ENCODE assay signal across 8 mouse cellular contexts in genomic region chr5:65199346-65200128, GRCm38 (mm10). TPM values are rescaled to one million over a fixed set of nuclear protein-coding genes. Genes with fewer than 3 reads are reported as not detected.
A peak's percentile ranks its signal among the peaks of the same experiment; 100 is the strongest.
DNase-seq lines count a peak whose midpoint lies in the region; ATAC-seq and TF ChIP-seq lines count a peak whose summit lies in the region.

Gene Wdr19, plus strand, starts transcription at chr5:65199696.

- H3K27me3 ChIP-seq in embryonic facial prominence, embryonic 15.5 days = no peaks in the 10 kb centered on the region
- H3K27me3 ChIP-seq in limb, embryonic 14.5 days (ENCODE audit: control insufficient read depth, insufficient read depth, low read length) = no peaks in the 10 kb centered on the region
- H3K27me3 ChIP-seq in midbrain, postnatal 0 days (ENCODE audit: insufficient read depth, low read length) = no peaks in the 10 kb centered on the region

- no peaks in the 10 kb centered on the region for H3K9me3 ChIP-seq in embryonic facial prominence, embryonic 15.5 days (replicated peaks)
- H3K9me3 ChIP-seq in limb, embryonic 14.5 days (ENCODE audit: control insufficient read depth, low read length) = no peaks in the 10 kb centered on the region
- H3K9me3 ChIP-seq in midbrain, postnatal 0 days (ENCODE audit: low read length) = no peaks in the 10 kb centered on the region

- peak within 1 kb of the TSS; percentile 54 for H3K9ac ChIP-seq in embryonic facial prominence, embryonic 15.5 days
- peak within 1 kb of the TSS; percentile 63 for H3K9ac ChIP-seq in limb, embryonic 14.5 days (ENCODE audit: low read depth, low read length, severe bottlenecking)
- peak within 1 kb of the TSS; percentile 61 for H3K9ac ChIP-seq in midbrain, postnatal 0 days (replicated peaks; ENCODE audit: low read length, poor library complexity, severe bottlenecking)

- no peaks in the 10 kb centered on the region; the same call in 1 of the 2 replicates for H3K4me1 ChIP-seq in bone marrow, adult 2 months (ENCODE audit: control insufficient read depth, insufficient read depth, low read length)
- peaks cover 8% of the 10 kb centered on the region for H3K4me1 ChIP-seq in embryonic facial prominence, embryonic 15.5 days
- peaks cover 5% of the 10 kb centered on the region; the same call in 1 of the 2 replicates for H3K4me1 ChIP-seq in limb, embryonic 14.5 days (ENCODE audit: control insufficient read depth, insufficient read depth, low read length)
- H3K4me1 ChIP-seq in midbrain, postnatal 0 days (ENCODE audit: insufficient read depth, low read length) = 0 out of 2 replicates have a peak, but pooled peaks cover 5% of the 10 kb centered on the region

- peak; percentile 99 for DNase-seq in 416B (ENCODE audit: low read depth)
- peak; percentile 99 for DNase-seq in heart, adult 8-10 months (ENCODE audit: low spot score)
- peak; percentile 100 for DNase-seq in kidney, adult 9 months
- peak; percentile 99 for DNase-seq in limb, embryonic 14.5 days (ENCODE audit: low spot score)
- peak; percentile 99 for DNase-seq in midbrain, postnatal 0 days (ENCODE audit: low spot score)
- DNase-seq in spleen, postnatal 14 days (ENCODE audit: low spot score in 2 of 2) = peak; percentile 91 to 95

- no peaks in the 10 kb centered on the region for H3K36me3 ChIP-seq in embryonic facial prominence, embryonic 15.5 days
- peaks cover 9% of the 10 kb centered on the region; the same call in 1 of the 2 replicates for H3K36me3 ChIP-seq in limb, embryonic 14.5 days (ENCODE audit: control insufficient read depth, insufficient read depth, low read length)
- H3K36me3 ChIP-seq in midbrain, postnatal 0 days (ENCODE audit: insufficient read depth, low read length) = peaks cover 4% of the 10 kb centered on the region; the same call in 1 of the 2 replicates

- under 1% methylated on average over 37 of the region's 37 CpGs for WGBS in bone marrow, adult 2 months
- under 1% methylated on average over 37 of the region's 37 CpGs for WGBS in embryonic facial prominence, embryonic 15.5 days
- WGBS in limb, embryonic 14.5 days = under 1% methylated on average over 37 of the region's 37 CpGs
- under 1% methylated on average over 37 of the region's 37 CpGs for WGBS in midbrain, postnatal 0 days

- H3K4me2 ChIP-seq in embryonic facial prominence, embryonic 15.5 days (replicated peaks) = peak within 1 kb of the TSS; percentile 69
- H3K4me2 ChIP-seq in limb, embryonic 14.5 days (replicated peaks; ENCODE audit: low read depth, low read length, severe bottlenecking) = peak within 1 kb of the TSS; percentile 85
- peak within 1 kb of the TSS; percentile 64 for H3K4me2 ChIP-seq in midbrain, postnatal 0 days (ENCODE audit: low read depth, low read length, poor library complexity, severe bottlenecking)

- TF ChIP-seq POLR2A in bone marrow, adult 2 months (IDR thresholded peaks at IDR 0.05; ENCODE audit: borderline replicate concordance, control insufficient read depth, low read depth, low read length) = 0 out of 2 replicates have a peak, but pooled peaks have one; percentile 27
- peak; percentile 71; the same call in 1 of the 2 replicates for TF ChIP-seq POLR2A in limb, embryonic 14.5 days (IDR thresholded peaks at IDR 0.05; ENCODE audit: borderline replicate concordance, extremely low read depth, insufficient read depth, insufficient read length)

- H3K4me3 ChIP-seq in bone marrow, adult 2 months (replicated peaks; ENCODE audit: control insufficient read depth, low read depth, low read length) = peak within 1 kb of the TSS; percentile 79
- H3K4me3 ChIP-seq in embryonic facial prominence, embryonic 15.5 days (replicated peaks) = peak within 1 kb of the TSS; percentile 62
- peak within 1 kb of the TSS; percentile 67 for H3K4me3 ChIP-seq in limb, embryonic 14.5 days (replicated peaks; ENCODE audit: low read length)
- H3K4me3 ChIP-seq in midbrain, postnatal 0 days (ENCODE audit: low read depth, low read length) = peak within 1 kb of the TSS; percentile 51

- ATAC-seq in embryonic facial prominence, embryonic 15.5 days (ENCODE audit: insufficient number of reproducible peaks, low FRiP score, low TSS enrichment, low read depth) = peak; percentile 100
- ATAC-seq in limb, embryonic 14.5 days (ENCODE audit: low FRiP score, low read depth) = peak; percentile 100
- ATAC-seq in midbrain, postnatal 0 days (ENCODE audit: low FRiP score) = peak; percentile 100

- no peak within 1 kb of the TSS for H3K27ac ChIP-seq in bone marrow, adult 2 months (ENCODE audit: control insufficient read depth, insufficient read depth, low read depth, low read length, poor library complexity)
- peak within 1 kb of the TSS; percentile 67 for H3K27ac ChIP-seq in embryonic facial prominence, embryonic 15.5 days (replicated peaks)
- H3K27ac ChIP-seq in limb, embryonic 14.5 days (replicated peaks; ENCODE audit: low read depth, low read length) = peak within 1 kb of the TSS; percentile 52
- H3K27ac ChIP-seq in midbrain, postnatal 0 days (ENCODE audit: low read depth, low read length) = peak within 1 kb of the TSS; percentile 68

- TF ChIP-seq CTCF in bone marrow, adult 2 months (IDR thresholded peaks at IDR 0.05; ENCODE audit: control insufficient read depth, insufficient read depth, low read length) = no peak
- 0 out of 2 replicates have a peak, but pooled peaks have one; percentile 2 for TF ChIP-seq CTCF in midbrain, postnatal 0 days (IDR thresholded peaks at IDR 0.05)

RNA-seq across cellular contexts. Expression of gene Wdr19, which starts in this region (rescaled TPM):
- polyA plus RNA-seq in bone marrow, adult 2 months (2011; ENCODE audit: insufficient read depth, insufficient read length, low replicate concordance, missing spikeins) = 0.41 and 2.4 TPM in 2 replicates
- polyA plus RNA-seq in embryonic facial prominence, embryonic 15.5 days (2015; fragmentation: Nextera tagmentation; extraction: Ambion mirVana) = 9.8 and 12.6 TPM in 2 replicates
- total RNA-seq in heart, adult 8-10 months (2022) = 1 to 10 TPM in 2 of 4 experiments, under 1 TPM in 2; 0.66 to 2.3 (median 1.2) TPM
- polyA plus RNA-seq in limb, embryonic 14.5 days (2012; rRNA removed) = 11.9 and 12.4 TPM in 2 replicates
- polyA plus RNA-seq in limb, embryonic 14.5 days (2014; fragmentation: Nextera tagmentation; extraction: Ambion mirVana) = 8.4 and 11.4 TPM in 2 replicates
- total RNA-seq in midbrain, postnatal 0 days (2014; rRNA removed) = 17.0 and 18.5 TPM in 2 replicates
- polyA plus RNA-seq in midbrain, postnatal 0 days (2015; fragmentation: Nextera tagmentation; extraction: Ambion mirVana) = 7.6 and 9.2 TPM in 2 replicates
